Mouse (Mus musculus): ENCODE measurements around the gene Grm4.

- no peak for TF ChIP-seq EP300 (optimal IDR thresholded peaks at IDR 0.05)
- no peak for TF ChIP-seq CTCF (IDR thresholded peaks at IDR 0.05; ENCODE audit: low read depth)
These were observed 40.8 kb upstream of the Grm4 start for GRCm38 (mm10) chr17:27561809-27562526.

Measured in stomach, postnatal 0 days (tissue).